Mouse (Mus musculus): Measurements from ENCODE around the gene Fgfr2. TPM values are rescaled to one million over a fixed set of nuclear protein-coding genes. Genes with fewer than 3 reads are reported as not detected.

The Fgfr2 gene
- polyA plus RNA-seq, 1 experiment from 2014 or later: 93.4 TPM

GRCm38 (mm10) chr7:131370648-131371469 is 1752.3 kb downstream of the Fgfr2 start, which contains the start of gene Pstk:
Pstk (plus strand) TSS chr7:131371141.
- peak within 1 kb of the TSS; percentile 98 for H3K27ac ChIP-seq (ENCODE audit: low read length)
- H3K36me3 ChIP-seq (ENCODE audit: control insufficient read depth, insufficient read depth, low read length): 0 out of 2 replicates have a peak, but pooled peaks cover 7% of the 10 kb centered on the region
- H3K27me3 ChIP-seq (ENCODE audit: control insufficient read depth, insufficient read depth, low read length): no peaks in the 10 kb centered on the region
- peak within 1 kb of the TSS; percentile 87 for H3K9ac ChIP-seq (ENCODE audit: low read length)
- ATAC-seq (ENCODE audit: insufficient read depth, low FRiP score): peak; percentile 95
- H3K9me3 ChIP-seq (replicated peaks; ENCODE audit: control insufficient read depth, low read length): no peaks in the 10 kb centered on the region
- peak within 1 kb of the TSS; percentile 74 for H3K4me3 ChIP-seq (replicated peaks; ENCODE audit: low read length)
- H3K4me2 ChIP-seq (ENCODE audit: low read depth, low read length): peak within 1 kb of the TSS; percentile 70
- 5% methylated on average over 47 of the region's 47 CpGs for WGBS
- peaks cover 10% of the 10 kb centered on the region; the same call in 1 of the 2 replicates for H3K4me1 ChIP-seq (ENCODE audit: control insufficient read depth, insufficient read depth, low read length)

DNA sequence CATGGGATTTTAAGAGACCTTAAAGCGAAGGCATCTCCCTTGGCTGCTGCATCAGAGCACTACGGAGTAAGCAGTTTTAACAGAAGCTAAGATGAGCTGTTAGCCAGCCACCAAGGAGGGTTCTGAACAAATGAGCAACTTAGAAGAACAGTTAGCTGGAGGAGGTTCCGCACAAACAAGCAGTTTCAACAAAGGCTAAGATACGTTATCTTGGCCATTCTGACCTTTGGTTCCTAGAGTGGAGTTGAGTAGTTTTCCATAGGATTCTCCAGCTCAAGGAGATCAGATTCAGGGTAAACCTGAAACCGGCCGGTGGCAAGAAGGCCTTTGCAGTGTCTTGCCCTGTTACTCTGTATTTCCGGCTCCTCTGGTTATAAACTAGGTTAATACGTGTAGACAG is 1759.0 kb downstream of the Fgfr2 start:
- Histone ChIP-seq H3K27me3 (ENCODE audit: control insufficient read depth, insufficient read depth, low read length) (no peaks in the 10 kb centered on the region), H3K4me2 (ENCODE audit: low read depth, low read length) (no peak overlapping the region), H3K36me3 (ENCODE audit: control insufficient read depth, insufficient read depth, low read length) (0 out of 2 replicates have a peak, but pooled peaks cover 3% of the 10 kb centered on the region), H3K9me3 (replicated peaks; ENCODE audit: control insufficient read depth, low read length) (no peaks in the 10 kb centered on the region), H3K9ac (ENCODE audit: low read length) (no peak overlapping the region), H3K4me1 (ENCODE audit: control insufficient read depth, insufficient read depth, low read length) (peaks cover 12% of the 10 kb centered on the region), H3K4me3 (replicated peaks; ENCODE audit: low read length) (no peak overlapping the region), H3K27ac (ENCODE audit: low read length) (no peak overlapping the region)
- no peak for ATAC-seq (ENCODE audit: insufficient read depth, low FRiP score)
- WGBS: 76% methylated on average over 8 of the region's 8 CpGs

DNA sequence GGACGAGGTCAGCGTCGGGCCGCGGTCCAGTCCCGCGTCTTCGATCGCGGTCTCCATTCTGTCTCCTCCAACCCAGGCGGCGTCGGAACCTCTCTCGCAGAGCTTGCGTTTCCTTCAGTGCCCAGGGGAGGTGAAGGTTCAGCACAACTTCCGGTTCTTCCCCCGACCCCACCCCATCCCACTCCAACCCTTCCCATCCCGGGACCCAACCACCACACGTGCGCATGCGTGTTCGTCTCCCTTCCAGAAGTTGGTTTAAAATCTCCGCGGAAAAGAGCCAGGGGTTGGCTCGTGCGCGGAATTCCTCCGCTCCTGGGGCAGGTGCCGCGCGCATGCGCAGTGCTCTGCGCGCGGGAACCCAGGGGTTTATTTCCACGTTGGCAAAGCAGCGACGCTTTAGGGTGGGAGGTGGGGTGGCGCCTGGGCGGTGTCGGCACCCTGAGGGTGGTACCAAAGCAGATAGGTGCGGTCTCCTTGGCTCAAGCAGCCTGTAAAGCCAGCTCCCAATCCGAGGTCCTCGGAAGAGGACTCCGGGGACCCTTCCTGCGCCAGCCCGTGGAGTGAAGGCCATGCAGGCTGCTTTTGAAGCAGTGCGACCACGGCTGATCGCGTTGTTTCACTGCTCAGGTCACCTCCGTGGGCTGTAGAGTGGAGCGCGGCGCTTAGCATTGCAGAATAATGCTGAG is 1760.4 kb downstream of the Fgfr2 start, which contains the start of gene 2310057M21Rik:
TSS of gene 2310057M21Rik (minus strand) at position 145 of the 686 bp plus-strand sequence.
- Histone ChIP-seq H3K9me3 (replicated peaks; ENCODE audit: control insufficient read depth, low read length) (no peaks in the 10 kb centered on the region), H3K4me2 (ENCODE audit: low read depth, low read length) (peak within 1 kb of the TSS; percentile 96), H3K36me3 (ENCODE audit: control insufficient read depth, insufficient read depth, low read length) (peaks cover 5% of the 10 kb centered on the region; the same call in 1 of the 2 replicates), H3K4me3 (replicated peaks; ENCODE audit: low read length) (peak within 1 kb of the TSS; percentile 88), H3K4me1 (ENCODE audit: control insufficient read depth, insufficient read depth, low read length) (peaks cover 12% of the 10 kb centered on the region), H3K27ac (ENCODE audit: low read length) (peak within 1 kb of the TSS; percentile 98), H3K27me3 (ENCODE audit: control insufficient read depth, insufficient read depth, low read length) (no peaks in the 10 kb centered on the region), H3K9ac (ENCODE audit: low read length) (peak within 1 kb of the TSS; percentile 90)
- peak; percentile 98 for ATAC-seq (ENCODE audit: insufficient read depth, low FRiP score)
- under 1% methylated on average over 55 of the region's 55 CpGs for WGBS

DNA sequence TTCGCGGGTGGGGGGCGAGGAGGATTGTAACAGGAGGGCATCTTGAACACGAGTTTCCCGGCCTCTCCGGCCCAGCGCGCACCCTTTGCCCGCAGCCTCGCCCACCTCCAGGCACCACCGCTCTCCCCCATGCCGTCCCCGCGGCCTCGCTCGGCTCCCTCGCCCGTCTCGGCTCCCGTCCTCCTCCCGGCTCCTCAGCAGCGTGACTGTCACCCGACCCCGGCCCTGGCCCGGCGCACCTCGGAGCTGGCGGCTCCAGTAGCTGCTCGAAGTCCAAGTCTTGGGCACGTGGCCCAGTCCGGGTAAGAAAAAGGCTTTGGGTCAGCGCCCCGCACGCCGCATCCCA is 1760.9 kb downstream of the Fgfr2 start:
- peaks cover 8% of the 10 kb centered on the region; the same call in 1 of the 2 replicates for H3K36me3 ChIP-seq (ENCODE audit: control insufficient read depth, insufficient read depth, low read length)
- H3K27me3 ChIP-seq (ENCODE audit: control insufficient read depth, insufficient read depth, low read length): no peaks in the 10 kb centered on the region
- WGBS: under 1% methylated on average over 34 of the region's 35 CpGs
- H3K4me1 ChIP-seq (ENCODE audit: control insufficient read depth, insufficient read depth, low read length): peaks cover 12% of the 10 kb centered on the region
- peak overlapping the region; percentile 88 for H3K4me3 ChIP-seq (replicated peaks; ENCODE audit: low read length)
- no peaks in the 10 kb centered on the region for H3K9me3 ChIP-seq (replicated peaks; ENCODE audit: control insufficient read depth, low read length)
- H3K9ac ChIP-seq (ENCODE audit: low read length): peak overlapping the region; percentile 90
- H3K4me2 ChIP-seq (ENCODE audit: low read depth, low read length): peak overlapping the region; percentile 96
- peak; percentile 65 for ATAC-seq (ENCODE audit: insufficient read depth, low FRiP score)
- H3K27ac ChIP-seq (ENCODE audit: low read length): peak overlapping the region; percentile 98

GRCm38 (mm10) chr7:131356105-131356504 is 1767.0 kb downstream of the Fgfr2 start:
- 95% methylated on average over 13 of the region's 13 CpGs for WGBS
- no peak overlapping the region for H3K4me3 ChIP-seq (replicated peaks; ENCODE audit: low read length)
- H3K27me3 ChIP-seq (ENCODE audit: control insufficient read depth, insufficient read depth, low read length): no peaks in the 10 kb centered on the region
- H3K9ac ChIP-seq (ENCODE audit: low read length): no peak overlapping the region
- H3K4me2 ChIP-seq (ENCODE audit: low read depth, low read length): no peak overlapping the region
- no peak overlapping the region for H3K27ac ChIP-seq (ENCODE audit: low read length)
- no peaks in the 10 kb centered on the region for H3K9me3 ChIP-seq (replicated peaks; ENCODE audit: control insufficient read depth, low read length)
- peaks cover 20% of the 10 kb centered on the region; the same call in 1 of the 2 replicates for H3K36me3 ChIP-seq (ENCODE audit: control insufficient read depth, insufficient read depth, low read length)
- H3K4me1 ChIP-seq (ENCODE audit: control insufficient read depth, insufficient read depth, low read length): peaks cover under 1% of the 10 kb centered on the region; the same call in 1 of the 2 replicates
- ATAC-seq (ENCODE audit: insufficient read depth, low FRiP score): no peak

DNA sequence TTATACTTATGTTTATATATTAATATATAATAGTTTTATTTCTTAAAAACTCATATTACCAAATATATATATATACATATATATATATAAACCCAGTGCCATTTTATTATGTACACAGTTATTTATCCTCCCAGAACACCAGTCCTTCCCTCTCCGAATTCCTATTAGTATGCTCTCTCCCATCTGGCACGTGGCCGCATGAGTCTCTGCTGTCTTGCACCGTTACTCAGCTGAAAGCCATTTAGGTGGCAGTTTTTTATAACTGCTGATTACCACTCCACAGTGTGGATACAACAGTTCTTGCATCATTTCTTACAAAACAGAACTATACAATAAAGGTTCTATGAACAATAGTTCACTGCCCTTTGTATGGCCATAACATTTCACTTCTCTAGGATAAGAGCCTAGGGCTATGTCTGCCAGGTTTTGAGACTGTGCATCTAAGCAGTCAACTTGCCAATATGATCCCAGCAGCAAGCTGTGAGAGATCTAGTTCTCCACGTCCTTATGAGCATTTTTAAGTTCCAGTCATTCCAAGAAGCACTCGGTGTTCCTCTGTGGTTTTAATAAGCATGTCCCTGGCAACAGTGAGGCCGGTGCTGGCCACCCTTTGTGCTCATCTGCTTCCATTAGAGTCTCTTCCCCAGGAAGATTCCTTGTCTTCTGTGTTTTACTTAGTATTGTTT is 1777.2 kb downstream of the Fgfr2 start:
- no peak for ATAC-seq (ENCODE audit: insufficient read depth, low FRiP score)
- Histone ChIP-seq H3K36me3 (ENCODE audit: control insufficient read depth, insufficient read depth, low read length) (peaks cover 18% of the 10 kb centered on the region), H3K4me2 (ENCODE audit: low read depth, low read length) (no peak overlapping the region), H3K27ac (ENCODE audit: low read length) (no peak overlapping the region), H3K9me3 (replicated peaks; ENCODE audit: control insufficient read depth, low read length) (no peaks in the 10 kb centered on the region), H3K4me3 (replicated peaks; ENCODE audit: low read length) (no peak overlapping the region), H3K9ac (ENCODE audit: low read length) (no peak overlapping the region), H3K27me3 (ENCODE audit: control insufficient read depth, insufficient read depth, low read length) (no peaks in the 10 kb centered on the region), H3K4me1 (ENCODE audit: control insufficient read depth, insufficient read depth, low read length) (no peaks in the 10 kb centered on the region)
- WGBS: 80% methylated on average over 7 of the region's 7 CpGs

DNA sequence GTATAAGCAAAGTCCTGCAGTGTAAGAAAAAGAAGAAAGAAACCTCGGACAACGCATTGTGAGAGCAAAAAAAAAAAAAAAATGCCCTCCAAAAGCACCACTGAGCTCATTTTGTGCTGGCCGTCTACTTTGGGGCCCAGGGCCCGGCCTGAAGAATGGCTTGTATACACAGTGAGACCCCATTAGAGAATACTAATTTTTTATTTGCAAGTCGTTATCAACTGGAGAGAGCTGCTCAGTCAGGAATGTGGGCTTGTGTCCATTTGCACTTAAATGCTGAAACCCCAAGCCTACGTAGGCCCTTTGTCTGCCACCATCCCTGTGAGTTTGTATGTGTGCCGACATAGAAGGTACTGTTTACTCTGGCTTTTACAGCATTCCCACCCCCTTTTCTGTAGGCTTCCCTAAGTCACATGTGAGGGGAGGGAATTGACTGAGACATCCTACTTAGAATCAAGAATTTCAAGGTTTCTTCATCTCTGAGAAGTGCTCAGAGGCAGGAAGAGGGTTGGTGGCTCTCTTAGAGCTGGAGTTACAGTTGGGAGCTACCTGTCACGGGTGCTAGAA is 1785.6 kb downstream of the Fgfr2 start:
- Histone ChIP-seq H3K36me3 (ENCODE audit: control insufficient read depth, insufficient read depth, low read length) (no peaks in the 10 kb centered on the region), H3K9me3 (replicated peaks; ENCODE audit: control insufficient read depth, low read length) (no peaks in the 10 kb centered on the region), H3K4me1 (ENCODE audit: control insufficient read depth, insufficient read depth, low read length) (peaks cover 2% of the 10 kb centered on the region; the same call in 1 of the 2 replicates), H3K4me3 (replicated peaks; ENCODE audit: low read length) (no peak overlapping the region), H3K27ac (ENCODE audit: low read length) (peak overlapping the region; percentile 15; the same call in 1 of the 2 replicates), H3K4me2 (ENCODE audit: low read depth, low read length) (no peak overlapping the region), H3K27me3 (ENCODE audit: control insufficient read depth, insufficient read depth, low read length) (no peaks in the 10 kb centered on the region), H3K9ac (ENCODE audit: low read length) (no peak overlapping the region)
- no peak; the same call in 1 of the 2 replicates for ATAC-seq (ENCODE audit: insufficient read depth, low FRiP score)
- WGBS: 35% methylated on average over 8 of the region's 8 CpGs

GRCm38 (mm10) chr7:131333564-131333963 is 1789.6 kb downstream of the Fgfr2 start, which contains the start of gene Fam24a:
Fam24a (plus strand) TSS chr7:131333864.
- 53% methylated on average over 1 of the region's 1 CpGs for WGBS
- H3K4me3 ChIP-seq (replicated peaks; ENCODE audit: low read length): no peak within 1 kb of the TSS
- no peak for ATAC-seq (ENCODE audit: insufficient read depth, low FRiP score)
- no peaks in the 10 kb centered on the region for H3K9me3 ChIP-seq (replicated peaks; ENCODE audit: control insufficient read depth, low read length)
- no peaks in the 10 kb centered on the region for H3K36me3 ChIP-seq (ENCODE audit: control insufficient read depth, insufficient read depth, low read length)
- H3K4me1 ChIP-seq (ENCODE audit: control insufficient read depth, insufficient read depth, low read length): peaks cover 2% of the 10 kb centered on the region; the same call in 1 of the 2 replicates
- H3K9ac ChIP-seq (ENCODE audit: low read length): no peak within 1 kb of the TSS
- H3K27ac ChIP-seq (ENCODE audit: low read length): no peak within 1 kb of the TSS
- H3K27me3 ChIP-seq (ENCODE audit: control insufficient read depth, insufficient read depth, low read length): no peaks in the 10 kb centered on the region
- H3K4me2 ChIP-seq (ENCODE audit: low read depth, low read length): no peak within 1 kb of the TSS

Measured in stomach, embryonic 16.5 days (tissue).